Mouse (Mus musculus): Measurements from ENCODE around the gene Zfp536.

Gene Zfp536

DNA sequence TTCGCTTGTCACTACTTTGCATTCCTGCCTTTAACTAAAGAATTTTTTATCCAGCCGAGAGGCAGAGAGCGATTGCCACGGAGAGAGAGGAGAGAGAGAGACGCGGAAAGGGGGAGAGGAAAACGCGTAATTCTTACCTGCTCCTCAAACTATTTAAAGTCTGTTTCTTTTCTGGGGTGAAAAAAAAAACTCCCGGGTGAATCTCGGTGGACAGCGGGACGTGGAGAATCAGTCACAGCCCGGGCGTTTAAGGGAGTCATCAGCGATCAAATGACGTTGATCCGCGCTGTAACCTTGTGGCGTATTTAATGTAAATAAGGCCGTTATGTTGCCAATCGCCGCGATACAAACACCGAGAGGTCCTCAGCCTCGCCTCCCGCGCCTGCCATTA, at the start of gene Zfp536:
Gene Zfp536, minus strand, starts transcription at position 330 of the 391 bp plus-strand sequence.
- in situ Hi-C loops (cut with MboI, MseI), result no loop called here

DNA sequence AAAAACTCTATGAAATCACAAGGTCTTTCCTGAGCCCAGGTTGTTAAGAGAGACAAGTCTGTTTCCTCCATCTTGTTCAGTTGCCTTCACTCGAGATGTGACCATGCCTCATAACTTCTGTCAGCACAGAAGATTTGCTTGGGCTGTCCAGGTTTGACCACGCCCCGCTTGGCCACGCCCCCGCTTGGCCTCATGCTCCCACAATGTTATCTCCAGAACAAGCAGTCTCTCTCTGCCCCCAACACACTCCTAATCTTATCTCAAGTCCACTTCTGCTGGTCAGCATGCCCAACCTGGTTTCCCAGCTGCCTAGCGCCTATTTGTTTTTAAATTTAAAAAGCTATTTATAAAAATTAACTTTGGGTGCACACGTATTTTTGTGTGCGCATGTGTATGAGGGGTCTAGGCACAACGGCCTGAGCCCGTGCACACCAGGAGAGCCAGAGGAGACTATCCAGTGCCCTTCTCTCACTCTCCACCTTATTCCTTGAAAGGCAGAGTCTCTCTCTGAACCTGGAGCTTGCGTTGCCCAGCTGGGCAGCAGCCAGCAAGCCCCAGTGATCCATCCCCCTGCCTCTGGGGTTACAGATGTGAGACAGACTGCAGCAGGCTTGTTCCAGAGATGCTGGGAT, 47.3 kb upstream of the Zfp536 start:
- in situ Hi-C loops (cut with MboI, MseI), result loop anchor here (10.0 kb wide), 1 partner anchor 1366 kb away; no protein-coding TSS in a partner anchor

DNA sequence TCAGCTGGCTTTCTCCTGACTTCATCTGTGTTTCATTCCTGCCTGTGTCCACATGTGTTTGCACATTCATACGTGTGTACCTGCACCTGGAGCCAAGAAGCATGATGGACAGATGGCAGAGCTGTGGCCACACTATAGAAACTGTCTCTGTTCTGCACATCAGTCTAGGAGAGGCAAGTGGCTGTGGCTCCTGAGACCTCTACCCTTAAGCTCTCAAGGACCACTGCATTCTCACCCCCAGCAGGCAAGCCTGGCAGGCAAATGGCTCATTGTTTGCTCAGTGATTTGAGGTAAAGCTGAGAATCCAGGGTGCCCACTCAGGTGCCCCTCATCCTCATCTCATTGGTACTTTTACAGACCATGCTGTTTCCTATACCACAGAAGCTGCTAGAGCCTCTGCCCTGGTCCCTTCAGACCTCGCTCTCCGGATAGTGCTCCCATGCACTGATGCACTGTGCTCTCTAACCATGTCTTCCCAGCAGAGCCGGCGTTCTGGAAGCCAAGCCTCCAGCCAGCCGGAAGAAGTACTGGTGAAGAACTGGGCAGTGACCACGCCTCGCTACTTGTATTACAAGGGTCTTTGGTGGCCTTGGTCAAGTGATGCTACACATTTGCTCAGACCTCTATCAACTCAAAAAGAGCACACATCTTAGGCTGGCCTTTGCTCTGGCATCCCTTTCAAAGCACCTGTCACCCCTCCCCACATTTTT, 45.3 kb upstream of the Zfp536 start:
- in situ Hi-C loops (cut with MboI, MseI), result no loop called here

DNA sequence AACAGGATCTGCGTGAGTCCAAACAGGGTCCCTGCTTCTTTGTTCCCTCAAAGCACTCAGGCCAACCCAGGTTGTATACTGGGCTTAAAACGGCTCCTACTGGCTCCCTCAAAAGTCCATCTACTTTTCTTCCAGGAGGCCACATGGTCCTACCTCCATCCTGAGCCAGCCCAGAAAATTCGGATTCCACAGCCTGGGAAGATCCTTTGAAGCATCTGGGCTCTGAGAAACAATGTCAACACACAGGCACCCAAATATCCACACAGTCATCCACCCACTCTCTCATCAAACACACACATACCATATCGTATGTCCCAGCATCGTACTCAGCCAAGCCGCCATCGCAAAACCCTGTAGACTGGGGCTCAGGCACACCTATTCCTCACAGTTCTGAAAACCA, 43.5 kb upstream of the Zfp536 start:
- in situ Hi-C loops (cut with MboI, MseI), result no loop called here

DNA sequence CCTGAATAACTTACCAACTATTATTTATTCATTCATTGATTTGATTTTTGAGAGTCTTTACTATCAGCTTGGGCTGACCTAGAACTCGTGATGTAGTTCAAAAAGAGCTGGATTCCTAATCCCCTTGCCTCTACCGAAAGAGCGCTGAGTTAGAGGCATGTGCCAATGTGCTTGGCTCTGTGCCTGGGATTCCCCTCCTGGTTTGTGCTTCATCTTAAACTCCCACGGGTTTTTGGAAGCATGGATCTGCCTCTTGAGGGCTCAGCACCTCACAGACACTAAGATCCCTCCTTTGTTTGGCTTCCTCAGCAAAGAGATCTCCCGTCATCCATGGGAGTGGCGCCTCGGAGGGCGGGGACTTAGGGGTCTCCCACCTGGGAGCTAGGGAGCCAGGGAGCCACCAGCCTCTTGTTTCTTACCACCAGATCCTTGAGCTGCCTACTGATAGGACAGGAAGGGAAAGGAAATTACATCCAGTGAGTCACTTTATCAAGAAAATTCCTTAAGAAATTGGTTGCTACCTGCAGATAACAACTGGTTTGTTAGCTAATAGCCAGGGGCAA, 41.5 kb upstream of the Zfp536 start:
- in situ Hi-C loops (cut with MboI, MseI), result no loop called here

DNA sequence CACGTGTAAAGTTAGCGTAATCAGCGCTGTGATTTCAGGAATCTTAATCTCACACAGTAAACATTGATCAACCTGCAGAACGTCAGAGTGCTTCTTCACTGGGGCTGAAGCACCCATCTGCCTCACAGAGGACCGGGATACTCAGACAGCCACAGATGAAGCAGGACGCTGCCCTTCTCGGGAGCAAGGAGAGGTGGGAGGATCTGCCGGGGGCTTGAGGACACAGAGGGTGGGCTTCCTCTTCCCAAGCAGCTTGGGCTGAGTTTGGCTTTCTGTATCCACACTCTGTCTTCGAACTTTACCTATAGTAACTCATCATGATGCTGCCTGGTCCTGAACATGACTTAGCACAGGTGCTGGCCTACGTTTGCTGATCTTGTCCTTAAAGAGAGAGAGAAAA, 40.2 kb upstream of the Zfp536 start:
- in situ Hi-C loops (cut with MboI, MseI), result no loop called here

DNA sequence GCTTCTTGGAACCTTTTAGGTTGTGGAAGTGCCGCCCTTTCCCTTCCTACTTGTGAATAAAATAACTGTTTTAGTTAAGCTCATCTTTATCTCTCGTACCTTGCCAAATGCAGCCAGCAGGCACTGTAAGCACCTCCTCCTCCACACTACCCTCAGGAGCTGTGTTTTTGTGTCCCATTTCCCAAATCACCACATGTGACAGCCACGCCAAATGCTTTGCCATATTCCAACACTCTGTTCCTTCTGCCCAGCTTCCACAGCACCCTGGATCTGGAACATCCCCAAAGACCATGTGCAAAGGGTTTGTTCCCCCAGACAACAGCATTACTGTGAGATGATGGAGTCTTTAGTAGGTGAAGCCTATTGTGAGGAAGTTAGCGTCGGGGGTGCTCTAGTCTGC, 36.5 kb upstream of the Zfp536 start:
- in situ Hi-C loops (cut with MboI, MseI), result no loop called here

DNA sequence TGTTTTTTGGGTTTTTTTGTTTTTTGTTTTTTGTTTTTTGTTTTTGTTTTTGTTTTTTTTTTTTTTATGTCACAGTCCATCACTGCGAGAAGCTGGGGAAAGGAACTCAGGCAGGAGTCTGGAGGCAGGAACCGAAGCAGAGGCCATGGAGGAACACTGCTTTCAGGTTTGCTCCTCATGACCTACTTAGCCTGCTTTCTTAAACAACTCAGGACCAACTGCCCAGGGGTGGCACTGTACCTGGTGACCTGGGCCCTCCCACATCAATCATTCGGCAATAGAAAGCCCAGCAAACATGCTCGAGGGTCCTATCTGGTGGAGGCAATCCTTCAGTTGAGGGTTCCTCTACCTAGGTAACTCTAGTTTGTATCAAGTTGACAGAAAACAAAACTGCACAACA, 35.6 kb upstream of the Zfp536 start:
- in situ Hi-C loops (cut with MboI, MseI), result no loop called here

DNA sequence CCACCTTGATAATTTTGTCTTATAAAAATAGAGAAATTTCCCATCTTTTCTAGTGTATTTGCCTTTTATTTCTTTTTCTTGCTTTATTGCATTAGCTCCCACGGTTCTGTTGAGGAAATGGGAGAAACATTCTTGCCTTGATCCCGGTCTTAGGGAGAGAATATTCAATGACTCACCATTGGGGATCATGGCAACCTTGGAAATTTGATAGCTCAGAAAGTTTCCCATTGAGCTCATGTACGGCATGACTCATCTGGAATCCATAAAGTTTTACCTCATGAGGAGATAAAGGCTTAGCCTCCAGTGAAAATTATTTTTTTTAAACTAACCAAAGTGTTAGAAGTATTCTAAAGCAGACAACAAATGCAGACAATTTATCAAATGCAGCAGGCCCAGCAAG, 27.7 kb upstream of the Zfp536 start:
- in situ Hi-C loops (cut with MboI, MseI), result no loop called here

DNA sequence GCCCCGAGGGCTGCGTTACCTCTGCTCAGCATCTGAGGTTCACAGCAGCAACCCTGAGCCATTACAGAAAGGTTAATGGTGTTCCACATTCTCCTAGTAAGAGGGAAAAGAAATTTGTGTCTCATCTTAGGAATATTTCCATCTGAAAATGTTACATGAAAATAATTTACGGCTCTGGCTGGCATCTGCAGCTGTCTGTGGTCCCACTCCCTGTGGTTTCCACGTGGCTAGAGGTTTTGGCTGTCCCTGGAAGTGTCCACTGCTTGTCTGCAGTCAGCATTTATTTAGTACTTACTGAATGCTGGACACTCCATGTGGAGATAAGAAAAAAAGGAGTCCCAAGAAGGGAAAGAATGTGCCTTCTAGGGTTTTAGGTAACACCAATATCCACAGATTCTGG, 15.3 kb upstream of the Zfp536 start:
- in situ Hi-C loops (cut with MboI, MseI), result loop anchor here (25.0 kb wide), 1 partner anchor 374 kb away; no protein-coding TSS in a partner anchor

DNA sequence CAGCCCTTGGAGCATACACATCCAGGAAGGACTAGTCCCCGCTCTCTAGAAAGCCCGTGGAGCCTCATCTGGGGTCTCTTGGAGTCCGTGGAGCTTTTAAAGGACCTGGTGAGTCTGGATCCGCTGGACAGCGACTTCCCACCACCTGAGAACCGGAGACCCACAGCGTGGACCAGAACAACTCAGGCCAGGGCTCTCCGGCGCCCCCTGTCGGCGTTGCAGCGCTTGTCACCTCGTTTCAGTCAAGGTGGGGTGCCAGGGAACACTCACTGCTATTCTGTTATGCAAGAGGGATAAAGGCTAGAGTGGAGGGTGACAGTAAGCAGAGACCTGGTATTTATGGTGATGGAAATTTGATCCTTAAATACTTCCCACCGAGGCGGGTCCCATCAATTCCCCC, 2.1 kb upstream of the Zfp536 start:
- in situ Hi-C loops (cut with MboI, MseI), result loop anchor here (5.0 to 25.0 kb wide), 2 partner anchors 387 to 403 kb away; no protein-coding TSS in a partner anchor

DNA sequence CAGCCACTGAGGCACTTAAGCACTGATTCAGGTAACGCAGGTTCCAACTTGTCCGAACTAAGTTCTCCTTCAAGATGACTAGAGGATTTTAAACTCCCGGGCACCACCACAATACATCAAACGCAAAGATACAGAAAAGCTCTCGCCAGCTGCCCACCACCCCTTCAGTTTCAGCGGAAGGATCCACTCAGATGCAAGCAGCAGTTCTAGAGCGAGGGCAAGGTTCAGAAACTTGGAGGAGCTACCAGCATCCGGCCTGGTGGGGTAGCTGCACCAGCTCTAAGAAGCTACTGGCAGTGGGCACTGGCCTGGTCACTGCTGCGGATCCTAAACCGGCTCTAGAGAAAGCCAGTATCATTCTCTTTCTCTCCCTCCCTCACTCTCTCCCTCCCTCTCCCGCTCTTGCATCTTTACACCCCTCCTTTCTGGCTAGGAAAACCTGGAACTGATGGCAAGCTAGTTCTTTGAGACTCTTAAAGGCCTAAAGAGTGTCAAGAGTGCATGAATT, 1.1 kb upstream of the Zfp536 start:
- in situ Hi-C loops (cut with MboI, MseI), result no loop called here

DNA sequence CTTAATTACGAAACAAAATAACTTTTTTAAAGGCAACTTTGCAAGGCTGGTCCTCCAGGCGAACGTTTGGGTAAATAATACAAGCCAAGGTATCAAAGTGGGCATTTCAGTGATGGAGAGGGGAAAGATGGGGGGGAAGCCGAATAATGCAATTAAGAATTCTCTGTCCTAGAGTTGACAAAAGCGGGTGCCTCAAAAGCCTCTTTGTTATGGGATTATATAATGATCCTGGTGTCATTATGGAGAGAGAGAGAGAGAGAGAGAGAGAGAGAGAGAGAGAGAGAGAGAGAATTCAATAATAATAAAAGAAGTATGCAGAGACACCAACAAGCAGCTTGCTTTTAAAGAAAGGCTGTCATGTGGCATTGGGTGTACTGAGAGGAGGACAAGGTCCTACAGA, 465 bp upstream of the Zfp536 start:
- in situ Hi-C loops (cut with MboI, MseI), result no loop called here

DNA sequence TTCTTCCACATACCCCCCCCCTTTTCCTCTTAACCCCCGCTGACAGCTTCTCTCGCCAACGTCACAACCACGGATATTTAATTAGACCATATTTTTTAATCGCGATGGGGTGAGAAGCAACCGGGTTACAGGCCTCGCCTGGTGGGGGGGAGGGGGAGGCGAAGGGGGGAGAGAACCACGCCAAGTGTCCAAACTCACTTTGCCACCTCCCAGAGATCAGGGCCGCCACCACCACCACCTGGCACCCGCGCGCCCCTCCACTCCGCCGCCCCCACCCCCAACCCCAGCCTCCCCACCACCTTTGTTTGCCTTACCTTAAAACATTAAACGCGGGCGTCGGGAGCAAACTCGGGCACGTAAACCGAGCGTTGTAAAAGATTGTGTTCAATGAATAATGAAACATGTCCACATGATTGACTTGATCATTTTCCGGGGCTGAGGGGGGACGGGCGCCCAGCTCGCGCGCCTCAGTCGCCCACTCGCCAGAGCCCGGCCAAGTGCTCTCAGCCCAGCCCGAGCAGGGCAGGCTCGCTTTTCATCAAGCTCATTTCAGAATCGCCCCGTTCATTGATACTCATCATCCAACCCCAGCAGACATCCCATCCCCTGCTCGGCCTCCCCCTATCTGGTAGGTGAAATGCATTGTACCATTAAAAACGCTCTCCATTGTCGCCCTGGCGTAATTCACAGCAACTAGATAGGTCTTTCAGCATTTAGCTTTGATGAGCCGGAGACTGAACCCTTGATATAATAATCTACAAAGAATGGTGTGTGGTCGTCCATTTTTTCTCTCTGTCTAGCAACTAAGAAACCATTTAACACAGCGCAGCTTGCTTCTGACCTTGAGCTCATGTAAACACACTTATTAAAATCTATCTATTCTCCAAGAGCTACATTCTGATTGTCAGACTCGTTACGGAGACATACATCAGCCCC, 797 bp downstream of the Zfp536 start:
- in situ Hi-C loops (cut with MboI, MseI), result no loop called here

DNA sequence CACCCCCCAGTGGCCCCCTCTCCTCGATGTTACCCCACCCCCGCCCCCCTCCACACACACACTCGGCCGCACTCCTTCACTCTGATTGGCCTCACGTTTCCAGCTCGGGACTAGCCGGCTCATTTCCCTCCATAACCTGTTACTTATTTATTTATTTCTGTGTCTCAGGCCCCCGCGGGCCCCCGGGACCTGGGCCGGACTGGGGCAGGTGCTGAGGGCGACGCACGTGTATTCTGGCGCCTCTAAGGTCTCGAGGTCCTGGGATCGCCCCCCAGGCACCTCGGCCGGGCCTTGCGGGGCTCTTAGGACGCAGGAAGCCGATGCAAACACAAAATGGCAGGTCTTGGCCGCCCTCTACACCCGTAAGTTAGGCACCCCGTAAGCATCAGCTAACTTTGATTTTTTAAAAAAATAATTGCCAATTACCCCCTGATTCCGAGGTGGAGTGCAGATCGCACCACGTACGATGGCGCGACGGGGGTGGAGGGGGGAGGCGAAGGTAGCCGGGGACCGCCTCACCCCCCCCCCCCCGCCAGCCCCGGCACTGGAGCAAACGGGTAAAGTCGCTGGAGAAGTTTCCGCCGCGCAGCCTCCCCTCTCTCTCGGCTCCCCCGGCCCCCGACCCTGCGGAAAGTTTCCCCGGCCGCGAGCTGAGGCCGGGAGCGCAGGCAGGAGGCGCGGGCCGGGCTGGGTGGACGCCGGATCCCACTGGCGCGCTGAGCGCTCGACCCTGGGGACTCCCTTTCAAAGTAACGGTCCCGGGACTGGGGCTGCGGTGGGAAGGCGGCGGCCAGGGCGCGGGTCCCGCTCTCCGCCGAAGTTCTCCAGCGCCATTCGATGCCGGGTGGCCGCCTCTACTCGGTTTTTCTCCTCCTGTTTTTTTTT, 1.7 kb downstream of the Zfp536 start:
- in situ Hi-C loops (cut with MboI, MseI), result no loop called here

DNA sequence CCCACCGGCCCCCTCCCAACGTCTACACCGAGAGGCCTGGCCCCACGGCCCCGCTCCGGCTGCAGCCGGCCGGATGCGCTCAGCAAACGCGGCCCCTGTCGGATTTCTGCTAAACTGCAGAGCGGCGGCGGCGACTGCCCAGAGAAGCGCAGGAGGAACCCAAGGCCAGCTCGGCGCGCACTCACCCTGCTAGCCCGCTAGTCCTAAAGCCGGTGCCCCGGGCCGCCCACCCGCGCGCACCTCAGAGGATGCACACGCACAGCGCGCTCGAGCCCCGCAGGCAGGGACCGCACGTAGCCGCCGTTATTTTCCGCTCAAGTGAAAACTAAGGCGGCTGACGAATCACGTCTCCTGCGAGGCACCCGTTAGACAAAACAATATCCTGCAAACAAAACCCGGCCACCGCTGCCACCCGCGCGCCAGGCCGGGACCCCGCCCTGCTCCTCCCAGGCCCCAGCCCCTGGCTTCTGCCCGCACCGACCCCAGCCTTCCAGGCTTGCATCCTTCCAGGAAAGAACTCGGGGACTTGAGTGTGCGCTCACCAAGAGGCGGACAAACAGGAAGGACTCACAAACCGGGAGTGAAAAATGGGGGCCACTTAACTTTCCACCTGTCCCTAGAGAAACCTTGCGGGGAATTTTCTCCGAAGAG, 2.9 kb downstream of the Zfp536 start:
- in situ Hi-C loops (cut with MboI, MseI), result no loop called here

DNA sequence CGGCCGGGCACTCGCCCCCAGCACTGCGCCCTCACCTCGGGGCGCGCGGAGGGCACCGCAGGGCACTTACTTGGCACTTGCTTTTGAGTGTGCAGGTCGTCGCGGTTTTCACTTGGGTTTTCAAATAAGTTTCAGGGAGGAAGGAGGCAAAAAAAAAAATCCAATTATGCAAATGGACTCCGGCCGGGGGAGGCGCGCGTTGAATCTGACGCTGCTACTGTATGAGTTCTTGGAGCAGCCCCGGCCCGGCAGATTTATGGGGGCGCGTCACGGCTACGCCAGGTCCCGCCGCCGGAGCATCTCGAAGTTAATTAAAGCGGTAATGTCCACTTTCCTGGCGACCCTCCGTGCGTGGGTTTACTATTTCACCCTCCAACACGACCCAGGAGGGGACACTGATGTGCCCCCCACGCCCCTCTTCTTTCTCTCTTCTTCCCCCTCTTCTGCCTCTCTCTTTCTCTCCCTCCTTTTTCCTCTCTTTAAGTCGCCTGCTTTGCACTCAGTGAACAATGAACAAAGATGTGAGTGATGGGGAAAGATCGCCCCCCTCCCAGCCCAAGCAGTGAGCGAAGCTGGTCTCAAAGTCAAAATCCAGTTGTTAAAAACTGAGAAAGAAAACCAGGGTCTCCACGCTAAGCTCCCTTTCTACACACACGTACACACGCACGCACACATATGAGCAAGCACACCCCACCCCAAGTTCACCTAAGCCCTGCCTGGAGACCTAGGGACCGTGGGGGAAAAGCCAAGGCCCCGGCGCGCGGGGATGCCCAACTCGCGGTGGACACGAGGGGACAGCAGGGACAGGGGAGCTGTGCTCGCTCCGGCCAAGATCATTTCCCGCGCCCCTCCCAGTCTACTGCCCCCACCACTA, 3.7 kb downstream of the Zfp536 start:
- in situ Hi-C loops (cut with MboI, MseI), result no loop called here

DNA sequence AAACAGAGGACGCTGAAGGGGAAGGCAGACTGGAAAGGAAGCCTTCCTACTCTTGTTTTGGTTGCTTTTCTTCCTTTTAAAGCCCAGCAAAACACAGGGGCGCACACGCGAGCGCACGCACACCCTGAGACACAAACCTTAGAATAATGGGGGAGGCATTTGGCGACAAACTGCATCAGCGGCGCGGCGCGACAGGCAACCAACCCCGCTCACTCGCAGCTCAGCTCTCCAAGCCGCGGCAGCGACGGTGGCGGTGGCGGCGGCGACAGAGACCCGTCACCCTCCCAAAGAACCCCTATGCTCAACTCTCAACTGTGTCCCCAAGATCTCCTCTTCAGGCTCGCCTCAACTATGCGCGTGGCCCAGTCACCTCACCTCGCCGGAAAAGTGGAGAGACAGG, 4.4 kb downstream of the Zfp536 start:
- in situ Hi-C loops (cut with MboI, MseI), result no loop called here

DNA sequence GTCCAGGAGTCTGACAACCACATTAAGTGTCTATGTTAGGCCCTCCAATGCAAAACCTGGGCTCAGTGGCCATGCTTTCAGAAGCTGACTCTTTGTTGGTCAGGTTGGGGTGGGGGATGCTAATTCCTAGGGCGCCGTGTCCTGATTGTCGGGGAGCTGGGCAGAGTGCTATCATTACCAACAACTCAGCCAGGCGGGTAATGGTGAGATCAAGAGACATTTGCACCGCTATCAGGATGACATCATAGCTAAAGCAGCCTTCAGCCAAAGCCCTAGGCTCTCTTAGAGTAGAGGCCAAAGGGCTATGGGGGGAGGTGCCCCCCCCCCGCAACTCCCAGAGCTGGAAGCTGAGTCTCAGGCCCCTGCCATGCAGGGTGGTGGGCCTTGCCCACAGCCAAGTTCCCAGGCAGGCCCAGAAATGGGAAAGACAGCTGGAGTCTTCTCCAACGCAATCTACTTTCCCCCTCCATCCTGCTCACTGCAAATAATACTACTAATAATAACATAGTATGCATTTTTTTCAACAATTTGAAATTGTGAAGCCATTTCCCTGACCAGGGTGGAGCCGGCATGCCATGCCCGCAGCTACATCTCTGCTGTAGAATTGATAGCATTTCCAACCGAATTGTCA, 5.0 kb downstream of the Zfp536 start:
- in situ Hi-C loops (cut with MboI, MseI), result no loop called here

Measured in T-helper 2 cell (primary cell).